Mouse (Mus musculus) ovary, adult 2 months (tissue): ENCODE measurements around the gene Grm8. TPM values are rescaled to one million over a fixed set of nuclear protein-coding genes. Genes with fewer than 3 reads are reported as not detected.

Experiments used
- polyA plus RNA-seq: library from polyadenylated mRNA; depleted of rRNA; stranded (reverse); fragments of >200 nt; gene quantifications from 2 replicates; pipeline ENCODE4 v1.2.3, GENCODE M21; 2012; rRNA removed

The Grm8 gene
- 0.06 and 0.10 TPM in 2 replicates for polyA plus RNA-seq

DNA sequence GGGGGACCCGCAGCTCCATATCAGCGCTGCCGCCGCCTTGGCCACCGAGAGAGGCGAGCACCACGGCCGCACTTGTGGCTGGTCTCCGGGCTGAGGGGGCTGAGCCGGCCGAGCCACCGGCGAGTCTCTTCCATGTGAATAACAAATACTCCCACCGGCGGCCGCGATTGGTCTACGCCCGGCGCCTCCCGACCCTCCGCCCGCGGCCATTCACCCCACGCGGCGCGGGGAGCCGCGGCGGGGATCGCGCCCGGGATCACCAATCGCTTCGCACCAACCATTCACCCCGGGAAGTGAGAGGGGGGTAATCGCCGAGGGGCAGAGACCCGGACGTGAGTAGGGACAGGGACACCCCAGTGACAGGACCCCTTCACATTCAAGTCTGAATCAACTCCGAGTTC lies at the start of gene Grm8:
Gene Grm8, minus strand, starts transcription at position 178 of the 401 bp plus-strand sequence.

